Mouse (Mus musculus) lung, adult 2 months (tissue): ENCODE data around the gene Vps18.

Experiments used
- CTCF ChIP-seq: fragments of 200-500 bp; IDR thresholded peaks from 2 replicates; pipeline ENCODE4 v1.5.1; 2011; ENCODE audit warnings: mild to moderate bottlenecking, low read length, control low read depth; ENCODE audit not compliant: insufficient read depth
- POLR2A ChIP-seq: fragments of 200-500 bp; IDR thresholded peaks from 2 replicates; pipeline ENCODE4 v1.6.1; 2011; ENCODE audit warnings: low read depth, mild to moderate bottlenecking, control low read depth, low read length, borderline replicate concordance; ENCODE audit errors: extremely low read depth

GRCm38 (mm10) chr2:119240819-119241186 is 47.7 kb upstream of the Vps18 start:
- no peak for TF ChIP-seq CTCF
- no peak for TF ChIP-seq POLR2A
